Mouse (Mus musculus) C2C12 (cell line): Measurements from ENCODE around the gene Rbm44.

Source experiments
- CTCF ChIP-seq: IDR thresholded peaks from one replicate; pipeline ENCODE4 v1.5.1; 2011; ENCODE audit not compliant: control insufficient read depth, insufficient read depth, insufficient read length
- MYOD1 ChIP-seq: IDR thresholded peaks from one replicate; pipeline ENCODE4 v1.6.1; 2011; ENCODE audit warnings: low read depth; ENCODE audit not compliant: control insufficient read depth, insufficient read length

DNA sequence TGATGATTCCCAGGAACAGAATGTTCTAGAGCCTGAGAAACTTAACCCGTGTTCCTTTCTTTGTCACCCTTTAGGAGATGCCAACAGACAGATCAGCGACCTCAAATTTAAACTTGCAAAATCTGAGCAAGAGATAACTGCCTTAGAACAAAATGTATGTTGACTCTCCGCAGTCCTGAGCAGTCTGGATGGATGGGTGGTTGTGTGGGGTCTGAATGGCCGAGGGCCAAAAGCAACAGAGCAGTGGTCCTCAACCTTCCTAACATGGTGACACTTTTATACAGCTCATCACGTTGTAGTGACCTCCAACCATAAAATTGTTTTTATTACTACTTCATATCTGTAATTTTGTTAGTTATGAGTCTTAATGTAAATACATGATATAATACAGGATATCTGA lies 21.9 kb upstream of the Rbm44 start:
- no peak for TF ChIP-seq CTCF
- TF ChIP-seq MYOD1: no peak
